Mouse (Mus musculus): ENCODE data around the gene Sycp3. TPM values are rescaled to one million over a fixed set of nuclear protein-coding genes. Genes with fewer than 3 reads are reported as not detected.

Sycp3 gene
- polyA plus RNA-seq, 1 experiment from 2014 or later = 0.13 TPM

- ATAC-seq = peak; percentile 58; the same call in 1 of the 2 replicates
- TF ChIP-seq EP300 (IDR thresholded peaks at IDR 0.05; ENCODE audit: low read depth) (no peak), CTCF (IDR thresholded peaks at IDR 0.05; ENCODE audit: low read depth) (peak; percentile 85)
- no peaks in the 10 kb centered on the region for H3K4me1 ChIP-seq (ENCODE audit: insufficient read depth)
Observed at GRCm38 (mm10) chr10:88426158-88426816, 33.1 kb upstream of the Sycp3 start.

GRCm38 (mm10) chr10:88426896-88427295, 32.5 kb upstream of the Sycp3 start:
- no peak overlapping the region for H3K4me2 ChIP-seq (ENCODE audit: low read depth, low read length)
- H3K27ac ChIP-seq (ENCODE audit: low read depth) = no peak overlapping the region
- no peaks in the 10 kb centered on the region for H3K9me3 ChIP-seq (ENCODE audit: low read length)
- WGBS (ENCODE audit: insufficient replicate concordance) = 58% methylated on average over 5 of the region's 5 CpGs
- H3K9ac ChIP-seq (replicated peaks) = no peak overlapping the region
- TF ChIP-seq CTCF (IDR thresholded peaks at IDR 0.05; ENCODE audit: low read depth) (no peak), EP300 (IDR thresholded peaks at IDR 0.05; ENCODE audit: low read depth) (no peak)
- peaks cover 4% of the 10 kb centered on the region for H3K36me3 ChIP-seq (replicated peaks; ENCODE audit: insufficient read depth, low read length)
- H3K4me3 ChIP-seq (ENCODE audit: low read depth, low read length) = no peak overlapping the region
- ATAC-seq (no peak), DNase-seq (no peak)
- no peaks in the 10 kb centered on the region for H3K4me1 ChIP-seq (ENCODE audit: insufficient read depth)
- no peaks in the 10 kb centered on the region for H3K27me3 ChIP-seq (ENCODE audit: insufficient read depth, low read length)

More at GRCm38 (mm10) chr10:88426158-88426816, 33.1 kb upstream of the Sycp3 start:
- Histone ChIP-seq H3K9ac (replicated peaks) (no peak overlapping the region), H3K27me3 (ENCODE audit: insufficient read depth, low read length) (no peaks in the 10 kb centered on the region), H3K27ac (ENCODE audit: low read depth) (no peak overlapping the region), H3K36me3 (replicated peaks; ENCODE audit: insufficient read depth, low read length) (peaks cover 6% of the 10 kb centered on the region), H3K9me3 (ENCODE audit: low read length) (no peaks in the 10 kb centered on the region), H3K4me3 (ENCODE audit: low read depth, low read length) (no peak overlapping the region), H3K4me2 (ENCODE audit: low read depth, low read length) (no peak overlapping the region)
- WGBS (ENCODE audit: insufficient replicate concordance) = 88% methylated on average over 2 of the region's 2 CpGs
- peak; percentile 56 for DNase-seq

GRCm38 (mm10) chr10:88427998-88428397, 31.4 kb upstream of the Sycp3 start:
- WGBS (ENCODE audit: insufficient replicate concordance) = 83% methylated on average over 6 of the region's 6 CpGs
- no peak for DNase-seq
- no peaks in the 10 kb centered on the region for H3K27me3 ChIP-seq (ENCODE audit: insufficient read depth, low read length)
- H3K4me1 ChIP-seq (ENCODE audit: insufficient read depth) = no peaks in the 10 kb centered on the region
- H3K9ac ChIP-seq (replicated peaks) = no peak overlapping the region
- TF ChIP-seq EP300 (IDR thresholded peaks at IDR 0.05; ENCODE audit: low read depth) = no peak
- TF ChIP-seq CTCF (IDR thresholded peaks at IDR 0.05; ENCODE audit: low read depth) = no peak
- ATAC-seq = no peak
- H3K36me3 ChIP-seq (replicated peaks; ENCODE audit: insufficient read depth, low read length) = peaks cover 11% of the 10 kb centered on the region
- no peak overlapping the region for H3K4me3 ChIP-seq (ENCODE audit: low read depth, low read length)
- H3K27ac ChIP-seq (ENCODE audit: low read depth) = no peak overlapping the region
- H3K4me2 ChIP-seq (ENCODE audit: low read depth, low read length) = no peak overlapping the region
- H3K9me3 ChIP-seq (ENCODE audit: low read length) = no peaks in the 10 kb centered on the region

GRCm38 (mm10) chr10:88441224-88441623, 18.1 kb upstream of the Sycp3 start:
- DNase-seq (no peak), ATAC-seq (no peak)
- Histone ChIP-seq H3K4me1 (ENCODE audit: insufficient read depth) (no peaks in the 10 kb centered on the region), H3K4me2 (ENCODE audit: low read depth, low read length) (no peak overlapping the region), H3K27me3 (ENCODE audit: insufficient read depth, low read length) (no peaks in the 10 kb centered on the region), H3K36me3 (replicated peaks; ENCODE audit: insufficient read depth, low read length) (peaks cover 11% of the 10 kb centered on the region), H3K9ac (replicated peaks) (no peak overlapping the region), H3K4me3 (ENCODE audit: low read depth, low read length) (no peak overlapping the region), H3K27ac (ENCODE audit: low read depth) (no peak overlapping the region), H3K9me3 (ENCODE audit: low read length) (no peaks in the 10 kb centered on the region)
- 68% methylated on average over 6 of the region's 6 CpGs for WGBS (ENCODE audit: insufficient replicate concordance)
- no peak for TF ChIP-seq CTCF (IDR thresholded peaks at IDR 0.05; ENCODE audit: low read depth)
- no peak for TF ChIP-seq EP300 (IDR thresholded peaks at IDR 0.05; ENCODE audit: low read depth)

GRCm38 (mm10) chr10:88451221-88451620, 8.1 kb upstream of the Sycp3 start:
- no peak overlapping the region for H3K4me3 ChIP-seq (ENCODE audit: low read depth, low read length)
- TF ChIP-seq EP300 (IDR thresholded peaks at IDR 0.05; ENCODE audit: low read depth) = no peak
- TF ChIP-seq CTCF (IDR thresholded peaks at IDR 0.05; ENCODE audit: low read depth) = no peak
- H3K9me3 ChIP-seq (ENCODE audit: low read length) = no peaks in the 10 kb centered on the region
- no peak overlapping the region for H3K9ac ChIP-seq (replicated peaks)
- no peak for DNase-seq
- no peaks in the 10 kb centered on the region for H3K4me1 ChIP-seq (ENCODE audit: insufficient read depth)
- no peaks in the 10 kb centered on the region for H3K27me3 ChIP-seq (ENCODE audit: insufficient read depth, low read length)
- H3K27ac ChIP-seq (ENCODE audit: low read depth) = no peak overlapping the region
- no peak overlapping the region for H3K4me2 ChIP-seq (ENCODE audit: low read depth, low read length)
- WGBS (ENCODE audit: insufficient replicate concordance) = 74% methylated on average over 2 of the region's 2 CpGs
- no peaks in the 10 kb centered on the region for H3K36me3 ChIP-seq (replicated peaks; ENCODE audit: insufficient read depth, low read length)
- no peak for ATAC-seq

- Histone ChIP-seq H3K4me2 (ENCODE audit: low read depth, low read length) (no peak overlapping the region), H3K36me3 (replicated peaks; ENCODE audit: insufficient read depth, low read length) (no peaks in the 10 kb centered on the region), H3K27ac (ENCODE audit: low read depth) (no peak overlapping the region), H3K9ac (replicated peaks) (no peak overlapping the region), H3K27me3 (ENCODE audit: insufficient read depth, low read length) (no peaks in the 10 kb centered on the region), H3K9me3 (ENCODE audit: low read length) (no peaks in the 10 kb centered on the region), H3K4me3 (ENCODE audit: low read depth, low read length) (no peak overlapping the region), H3K4me1 (ENCODE audit: insufficient read depth) (no peaks in the 10 kb centered on the region)
- DNase-seq (no peak), ATAC-seq (no peak)
- WGBS (ENCODE audit: insufficient replicate concordance) = 74% methylated on average over 6 of the region's 6 CpGs
- no peak for TF ChIP-seq EP300 (IDR thresholded peaks at IDR 0.05; ENCODE audit: low read depth)
- TF ChIP-seq CTCF (IDR thresholded peaks at IDR 0.05; ENCODE audit: low read depth) = no peak
Observed at GRCm38 (mm10) chr10:88451990-88452389, 7.4 kb upstream of the Sycp3 start.
